Mouse (Mus musculus) ovary, postnatal 36 days (tissue): ENCODE measurements at regions not wholly inside any gene's neighbourhood (a gene's known extent, or its start where the extent isn't known, plus 50 kb on each side); places are given as distances from the start of the nearest gene placed in this dataset.
A peak's percentile ranks its signal among the peaks of the same experiment; 100 is the strongest.

ENCODE experiments used
- DNase-seq: peaks from one replicate; pipeline ENCODE4 v3.0.0; 2022; ENCODE audit warnings: low spot score, mixed read lengths

DNA sequence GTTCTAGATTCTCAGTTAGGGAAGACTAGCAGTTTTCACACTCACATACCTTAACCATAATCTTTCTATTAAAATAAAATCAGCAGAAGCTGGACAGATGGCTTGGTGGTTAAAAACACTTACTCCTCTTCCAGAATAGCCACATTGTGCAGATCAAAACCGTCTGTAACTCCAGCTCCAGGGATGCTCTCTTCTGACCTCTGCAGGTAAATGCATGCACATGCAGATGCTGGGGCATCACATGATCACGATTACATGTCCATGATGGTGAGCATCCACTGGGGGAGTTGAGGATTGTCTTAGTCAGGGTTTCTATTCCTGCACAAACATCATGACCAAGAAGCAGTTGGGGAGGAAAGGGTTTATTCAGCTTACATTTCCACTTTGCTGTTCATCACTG lies 184.8 kb upstream of the Srrm4 start:
- DNase-seq = no peak

- DNase-seq = no peak
Observed at GRCm38 (mm10) chr5:116766261-116766660, 174.6 kb upstream of the Srrm4 start.

DNA sequence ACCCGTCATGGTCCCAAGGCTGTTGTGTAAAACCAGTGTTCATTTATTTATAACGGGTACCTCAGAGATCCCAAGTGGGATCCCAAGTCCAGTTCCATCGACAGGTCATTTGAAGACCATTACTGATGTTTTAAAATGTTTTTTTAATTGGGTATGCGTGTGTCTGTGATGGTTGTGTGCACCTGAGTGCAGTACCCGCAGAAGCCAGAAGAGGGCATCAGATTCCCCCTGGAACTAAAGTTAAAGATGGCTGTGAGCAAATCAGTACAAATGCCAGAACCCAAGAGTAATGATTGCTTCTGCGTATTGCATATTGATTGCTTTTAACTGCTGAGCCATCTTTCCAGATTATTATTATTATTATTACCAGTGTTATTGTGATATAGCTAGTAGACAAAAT lies 169.7 kb upstream of the Srrm4 start:
- DNase-seq = no peak

- no peak for DNase-seq
Observed at GRCm38 (mm10) chr5:116758687-116759086, 167.1 kb upstream of the Srrm4 start.

GRCm38 (mm10) chr5:116752941-116753340 lies 161.3 kb upstream of the Srrm4 start:
- DNase-seq = no peak

GRCm38 (mm10) chr5:116752096-116752495 lies 160.5 kb upstream of the Srrm4 start:
- DNase-seq = no peak

- DNase-seq = no peak
Observed at GRCm38 (mm10) chr5:116745776-116746175, 154.2 kb upstream of the Srrm4 start.

GRCm38 (mm10) chr5:116744389-116744788 lies 152.8 kb upstream of the Srrm4 start:
- peak; percentile 31 for DNase-seq

DNA sequence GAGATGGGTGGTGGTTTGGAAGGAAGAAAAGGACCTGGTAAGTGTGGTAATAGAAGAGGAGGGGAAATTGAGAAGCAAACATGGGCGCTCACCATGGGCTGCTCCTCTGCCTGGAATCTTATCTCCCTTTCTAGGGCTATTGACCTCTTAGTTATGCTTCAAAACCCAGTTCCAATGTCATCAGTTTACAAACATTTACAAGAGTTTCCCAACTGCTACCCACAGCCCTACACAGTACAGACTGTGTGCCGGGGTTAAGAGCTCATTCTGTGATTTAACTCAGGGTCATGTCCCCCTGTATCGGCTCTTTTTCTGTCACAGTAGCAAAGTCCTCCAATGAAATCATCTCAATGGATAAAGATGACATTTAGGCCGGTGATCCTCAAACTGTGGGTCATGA lies 144.0 kb upstream of the Srrm4 start:
- no peak for DNase-seq

DNA sequence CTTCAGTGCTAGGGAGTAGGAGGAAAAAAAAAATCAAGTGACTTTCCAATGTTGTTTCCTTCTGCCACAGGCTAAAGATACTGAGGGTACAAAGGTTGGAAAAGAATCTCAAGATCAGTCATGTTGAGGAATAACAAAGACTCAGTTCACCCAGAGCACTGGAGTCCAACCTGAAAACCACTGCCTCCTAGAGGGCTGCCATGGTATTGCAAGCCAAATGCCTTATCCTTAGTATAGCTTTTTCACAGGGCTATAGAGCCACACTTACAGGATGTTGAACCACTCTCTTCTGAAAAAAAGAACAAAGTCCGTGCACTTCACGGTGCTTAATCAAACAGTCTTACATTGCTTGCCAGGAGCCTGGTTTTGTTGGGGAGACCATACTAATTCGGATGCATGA lies 139.9 kb upstream of the Srrm4 start:
- DNase-seq = no peak

- DNase-seq = no peak
Observed at GRCm38 (mm10) chr5:116719200-116719599, 127.6 kb upstream of the Srrm4 start.

- no peak for DNase-seq
Observed at GRCm38 (mm10) chr5:116714256-116714655, 122.6 kb upstream of the Srrm4 start.

GRCm38 (mm10) chr5:116712056-116712455 lies 120.4 kb upstream of the Srrm4 start:
- no peak for DNase-seq

- DNase-seq = no peak
Observed at GRCm38 (mm10) chr5:116708505-116708904, 116.9 kb upstream of the Srrm4 start.

- no peak for DNase-seq
Observed at GRCm38 (mm10) chr5:116662466-116662865, 70.8 kb upstream of the Srrm4 start.

DNA sequence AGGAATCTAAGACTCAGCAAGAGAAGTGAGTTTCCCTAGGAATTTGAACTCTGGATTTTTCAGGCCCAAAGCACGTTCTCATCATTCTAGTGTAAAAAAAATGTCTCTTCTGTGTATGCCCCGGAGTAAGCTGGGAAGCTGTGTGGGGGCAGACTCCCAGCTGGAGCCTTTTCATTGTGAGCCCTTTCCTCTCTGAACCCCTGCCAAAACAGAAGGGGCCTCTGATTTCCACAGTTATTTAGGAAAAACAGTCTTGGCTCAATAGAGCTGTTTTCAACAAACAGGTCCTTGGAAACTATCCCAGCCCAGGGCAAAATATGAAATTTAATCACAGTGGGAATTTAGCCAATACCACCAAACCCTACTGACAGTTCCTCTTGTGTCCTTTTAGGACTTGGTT lies 70.2 kb upstream of the Srrm4 start:
- no peak for DNase-seq

DNA sequence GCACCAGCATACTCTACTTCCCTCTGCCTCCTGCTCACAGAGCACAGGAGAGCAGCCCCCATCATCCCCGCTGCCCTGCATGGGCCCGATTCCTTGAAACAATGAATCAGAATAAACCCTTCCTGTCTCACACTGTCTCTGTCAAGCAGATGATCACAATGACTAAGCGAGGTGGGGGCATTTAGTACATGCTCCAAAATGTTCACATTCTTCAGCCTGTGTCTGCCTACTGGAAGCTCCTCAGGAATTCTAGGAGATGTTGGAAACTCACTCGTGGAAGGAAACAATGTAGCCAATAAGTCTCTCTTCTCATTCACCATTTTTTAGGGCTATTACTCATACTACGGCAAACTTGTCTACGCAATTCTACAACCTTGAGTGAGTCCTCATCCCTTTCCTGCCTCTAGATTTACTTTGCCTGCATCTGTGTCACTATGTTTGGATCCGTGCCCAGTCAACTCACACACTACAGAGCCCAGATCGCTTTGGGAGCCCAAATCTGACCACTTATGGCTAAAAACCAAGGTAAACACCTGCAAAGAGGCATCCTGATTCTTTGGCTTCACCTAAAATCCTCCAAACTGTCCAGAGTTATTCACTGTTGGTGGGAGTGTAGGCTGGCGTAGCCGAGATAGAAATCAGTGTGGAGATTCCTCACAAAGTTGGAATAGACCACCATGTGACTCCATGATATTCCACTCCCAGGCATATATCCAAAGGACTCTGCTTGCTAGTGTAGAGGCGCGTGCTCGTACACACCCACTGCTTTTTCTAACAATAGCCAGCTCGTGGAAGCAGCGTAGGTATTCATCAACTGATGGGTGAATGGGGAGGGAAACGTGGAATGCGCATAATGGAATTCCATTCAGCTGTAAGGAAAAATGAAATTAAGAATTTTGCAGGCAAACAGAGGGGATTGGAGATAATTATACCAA lies 63.1 kb upstream of the Srrm4 start:
- DNase-seq = no peak
